Mouse (Mus musculus): ENCODE results near the gene Myh9. TPM values are rescaled to one million over a fixed set of nuclear protein-coding genes. Genes with fewer than 3 reads are reported as not detected.

Gene Myh9
- polyA plus RNA-seq, 1 experiment from 2014 or later = 77.1 TPM

GRCm38 (mm10) chr15:77823634-77824033 is 18.3 kb downstream of the Myh9 start:
- H3K9me3 ChIP-seq (ENCODE audit: control insufficient read depth, low read depth, low read length) = no peaks in the 10 kb centered on the region
- no peaks in the 10 kb centered on the region for H3K36me3 ChIP-seq (ENCODE audit: control insufficient read depth, insufficient read depth, low read length)
- H3K4me1 ChIP-seq (ENCODE audit: control insufficient read depth, insufficient read depth, low read length) = peaks cover 67% of the 10 kb centered on the region
- H3K9ac ChIP-seq (replicated peaks; ENCODE audit: low read depth, low read length) = no peak overlapping the region
- no peak overlapping the region for H3K4me3 ChIP-seq (ENCODE audit: low read depth, low read length)
- H3K4me2 ChIP-seq (replicated peaks; ENCODE audit: low read depth, low read length) = no peak overlapping the region
- WGBS = 54% methylated on average over 3 of the region's 3 CpGs
- H3K27ac ChIP-seq (ENCODE audit: low read length) = 0 out of 2 replicates have a peak overlapping the region, but pooled peaks have one; percentile 49
- no peak for ATAC-seq (ENCODE audit: insufficient number of reproducible peaks, insufficient read depth, low FRiP score, low read depth)
- H3K27me3 ChIP-seq (ENCODE audit: control insufficient read depth, insufficient read depth, low read length) = no peaks in the 10 kb centered on the region

GRCm38 (mm10) chr15:77823196-77823595 is 18.8 kb downstream of the Myh9 start:
- no peak for ATAC-seq (ENCODE audit: insufficient number of reproducible peaks, insufficient read depth, low FRiP score, low read depth)
- peaks cover 67% of the 10 kb centered on the region for H3K4me1 ChIP-seq (ENCODE audit: control insufficient read depth, insufficient read depth, low read length)
- no peak overlapping the region for H3K9ac ChIP-seq (replicated peaks; ENCODE audit: low read depth, low read length)
- no peaks in the 10 kb centered on the region for H3K9me3 ChIP-seq (ENCODE audit: control insufficient read depth, low read depth, low read length)
- no peak overlapping the region for H3K4me3 ChIP-seq (ENCODE audit: low read depth, low read length)
- H3K4me2 ChIP-seq (replicated peaks; ENCODE audit: low read depth, low read length) = no peak overlapping the region
- H3K27me3 ChIP-seq (ENCODE audit: control insufficient read depth, insufficient read depth, low read length) = no peaks in the 10 kb centered on the region
- peak overlapping the region; percentile 49; the same call in 1 of the 2 replicates for H3K27ac ChIP-seq (ENCODE audit: low read length)
- 54% methylated on average over 6 of the region's 6 CpGs for WGBS
- H3K36me3 ChIP-seq (ENCODE audit: control insufficient read depth, insufficient read depth, low read length) = no peaks in the 10 kb centered on the region

DNA sequence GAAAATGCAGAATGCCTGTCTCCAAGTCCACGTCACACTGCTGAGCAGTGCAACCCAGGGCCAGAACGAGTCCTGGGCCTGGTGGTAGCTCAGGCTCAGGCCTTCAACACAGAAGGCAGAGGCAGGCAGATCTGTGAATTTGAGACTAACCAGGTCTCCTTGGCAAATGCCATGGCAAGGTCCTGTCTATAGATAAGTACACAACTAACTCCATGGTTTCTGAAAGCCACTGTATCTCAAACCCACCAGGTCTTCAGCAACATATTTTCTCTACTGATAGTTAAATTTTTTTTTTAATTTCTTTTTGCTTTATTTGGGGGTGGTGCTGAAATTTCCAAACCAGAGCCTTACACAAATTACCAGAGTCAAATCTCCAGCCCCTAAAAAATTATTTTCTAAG is 19.3 kb downstream of the Myh9 start:
- WGBS = 58% methylated on average over 2 of the region's 2 CpGs
- Histone ChIP-seq H3K36me3 (ENCODE audit: control insufficient read depth, insufficient read depth, low read length) (no peaks in the 10 kb centered on the region), H3K9me3 (ENCODE audit: control insufficient read depth, low read depth, low read length) (no peaks in the 10 kb centered on the region), H3K27me3 (ENCODE audit: control insufficient read depth, insufficient read depth, low read length) (no peaks in the 10 kb centered on the region), H3K27ac (ENCODE audit: low read length) (peak overlapping the region; percentile 52), H3K4me1 (ENCODE audit: control insufficient read depth, insufficient read depth, low read length) (peaks cover 67% of the 10 kb centered on the region), H3K9ac (replicated peaks; ENCODE audit: low read depth, low read length) (no peak overlapping the region), H3K4me2 (replicated peaks; ENCODE audit: low read depth, low read length) (no peak overlapping the region), H3K4me3 (ENCODE audit: low read depth, low read length) (no peak overlapping the region)
- ATAC-seq (ENCODE audit: insufficient number of reproducible peaks, insufficient read depth, low FRiP score, low read depth) = no peak

DNA sequence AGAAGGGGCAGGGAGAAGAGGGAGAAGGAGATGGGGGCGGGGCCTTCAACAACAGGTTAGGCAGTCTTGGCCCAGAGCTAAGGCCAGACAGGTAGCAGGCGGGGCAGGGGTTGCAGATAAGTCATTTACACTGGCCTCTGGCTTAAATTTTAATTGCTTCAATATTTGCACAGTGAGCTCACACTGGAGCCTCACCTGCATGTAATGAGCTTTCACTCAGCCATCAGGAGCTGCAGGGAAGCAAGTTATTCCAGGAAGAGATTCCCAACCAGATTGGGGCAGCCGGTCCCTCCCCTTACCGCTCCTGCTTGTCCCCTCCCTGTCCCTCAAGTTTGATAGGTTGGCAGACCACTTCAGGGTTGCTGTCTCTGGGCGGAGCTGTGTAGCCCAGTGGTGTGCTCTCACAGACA is 19.9 kb downstream of the Myh9 start:
- 44% methylated on average over 5 of the region's 5 CpGs for WGBS
- Histone ChIP-seq H3K4me1 (ENCODE audit: control insufficient read depth, insufficient read depth, low read length) (peaks cover 66% of the 10 kb centered on the region), H3K27me3 (ENCODE audit: control insufficient read depth, insufficient read depth, low read length) (no peaks in the 10 kb centered on the region), H3K27ac (ENCODE audit: low read length) (peak overlapping the region; percentile 88), H3K9me3 (ENCODE audit: control insufficient read depth, low read depth, low read length) (no peaks in the 10 kb centered on the region), H3K4me3 (ENCODE audit: low read depth, low read length) (no peak overlapping the region), H3K4me2 (replicated peaks; ENCODE audit: low read depth, low read length) (peak overlapping the region; percentile 19; the same call in 1 of the 2 replicates), H3K36me3 (ENCODE audit: control insufficient read depth, insufficient read depth, low read length) (no peaks in the 10 kb centered on the region), H3K9ac (replicated peaks; ENCODE audit: low read depth, low read length) (no peak overlapping the region)
- ATAC-seq (ENCODE audit: insufficient number of reproducible peaks, insufficient read depth, low FRiP score, low read depth) = peak; percentile 88

GRCm38 (mm10) chr15:77821424-77821823 is 20.6 kb downstream of the Myh9 start:
- Histone ChIP-seq H3K36me3 (ENCODE audit: control insufficient read depth, insufficient read depth, low read length) (no peaks in the 10 kb centered on the region), H3K9ac (replicated peaks; ENCODE audit: low read depth, low read length) (no peak overlapping the region), H3K4me1 (ENCODE audit: control insufficient read depth, insufficient read depth, low read length) (peaks cover 69% of the 10 kb centered on the region), H3K4me2 (replicated peaks; ENCODE audit: low read depth, low read length) (peak overlapping the region; percentile 19), H3K4me3 (ENCODE audit: low read depth, low read length) (no peak overlapping the region), H3K27ac (ENCODE audit: low read length) (peak overlapping the region; percentile 88), H3K9me3 (ENCODE audit: control insufficient read depth, low read depth, low read length) (no peaks in the 10 kb centered on the region), H3K27me3 (ENCODE audit: control insufficient read depth, insufficient read depth, low read length) (no peaks in the 10 kb centered on the region)
- WGBS = 27% methylated on average over 7 of the region's 7 CpGs
- 0 out of 2 replicates have a peak, but pooled peaks have one; percentile 7 for ATAC-seq (ENCODE audit: insufficient number of reproducible peaks, insufficient read depth, low FRiP score, low read depth)

DNA sequence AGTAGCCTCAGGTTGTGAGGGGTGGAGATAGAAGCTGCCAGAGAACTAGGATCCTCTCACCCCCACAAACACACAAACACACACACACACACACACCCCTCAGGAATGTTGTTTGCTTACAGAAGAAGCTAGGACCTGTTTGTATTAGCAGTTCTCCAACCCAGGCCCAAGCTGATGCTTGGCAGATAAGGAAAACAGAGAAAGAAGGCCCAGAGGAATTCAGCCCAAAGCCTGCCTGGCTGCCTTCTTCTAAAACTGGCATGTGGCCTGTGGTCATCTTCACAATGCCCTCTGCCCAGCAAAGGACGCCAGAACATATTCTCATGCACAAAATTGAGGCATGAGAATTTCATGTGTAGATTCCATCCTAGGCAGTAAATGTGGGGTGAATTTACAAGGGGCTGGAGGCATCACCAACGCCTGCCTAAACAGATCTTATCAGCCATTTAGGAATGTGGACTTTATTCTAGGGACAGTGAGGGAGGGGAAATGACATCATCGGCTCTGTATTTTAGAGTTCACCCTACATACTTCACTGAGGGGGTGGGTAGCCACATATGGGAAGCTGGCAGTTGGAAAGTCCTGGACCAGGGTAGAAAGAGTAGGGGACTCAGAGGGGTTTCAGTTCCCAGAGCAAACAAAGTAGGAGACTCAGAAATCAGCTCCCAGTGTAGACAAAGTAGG is 21.4 kb downstream of the Myh9 start:
- H3K9me3 ChIP-seq (ENCODE audit: control insufficient read depth, low read depth, low read length) = no peaks in the 10 kb centered on the region
- WGBS = 16% methylated on average over 3 of the region's 3 CpGs
- H3K9ac ChIP-seq (replicated peaks; ENCODE audit: low read depth, low read length) = no peak overlapping the region
- 0 out of 2 replicates have a peak overlapping the region, but pooled peaks have one; percentile 6 for H3K4me2 ChIP-seq (replicated peaks; ENCODE audit: low read depth, low read length)
- H3K36me3 ChIP-seq (ENCODE audit: control insufficient read depth, insufficient read depth, low read length) = no peaks in the 10 kb centered on the region
- H3K27ac ChIP-seq (ENCODE audit: low read length) = peak overlapping the region; percentile 88; the same call in 1 of the 2 replicates
- no peak overlapping the region for H3K4me3 ChIP-seq (ENCODE audit: low read depth, low read length)
- ATAC-seq (ENCODE audit: insufficient number of reproducible peaks, insufficient read depth, low FRiP score, low read depth) = no peak
- no peaks in the 10 kb centered on the region for H3K27me3 ChIP-seq (ENCODE audit: control insufficient read depth, insufficient read depth, low read length)
- H3K4me1 ChIP-seq (ENCODE audit: control insufficient read depth, insufficient read depth, low read length) = peaks cover 77% of the 10 kb centered on the region

DNA sequence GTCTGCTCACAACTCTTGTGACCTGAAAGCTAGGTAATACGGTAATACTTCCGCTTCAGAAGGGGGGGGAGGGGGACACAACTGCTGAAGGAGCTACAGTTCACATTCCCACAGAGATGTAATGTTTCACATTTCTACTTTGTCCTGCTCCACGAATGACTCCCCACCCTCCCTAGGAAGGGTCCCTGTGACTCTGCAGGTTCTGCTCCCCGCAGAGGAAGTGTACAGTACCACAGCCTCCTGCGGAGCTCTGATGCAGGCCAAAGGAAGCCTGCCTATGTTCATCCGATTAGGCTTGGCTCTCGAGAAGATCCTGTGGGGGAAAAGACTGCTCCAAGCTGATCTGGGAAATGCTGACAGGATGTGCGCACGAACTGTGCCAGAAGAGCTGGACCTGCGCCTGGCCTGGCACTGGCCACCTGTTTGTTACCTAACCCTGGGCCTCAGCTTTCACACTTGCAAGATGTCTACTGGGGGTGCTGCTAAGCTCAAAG is 22.0 kb downstream of the Myh9 start:
- Histone ChIP-seq H3K36me3 (ENCODE audit: control insufficient read depth, insufficient read depth, low read length) (no peaks in the 10 kb centered on the region), H3K27me3 (ENCODE audit: control insufficient read depth, insufficient read depth, low read length) (no peaks in the 10 kb centered on the region), H3K27ac (ENCODE audit: low read length) (peak overlapping the region; percentile 88; the same call in 1 of the 2 replicates), H3K4me1 (ENCODE audit: control insufficient read depth, insufficient read depth, low read length) (peaks cover 81% of the 10 kb centered on the region), H3K9me3 (ENCODE audit: control insufficient read depth, low read depth, low read length) (no peaks in the 10 kb centered on the region), H3K4me2 (replicated peaks; ENCODE audit: low read depth, low read length) (no peak overlapping the region), H3K9ac (replicated peaks; ENCODE audit: low read depth, low read length) (no peak overlapping the region), H3K4me3 (ENCODE audit: low read depth, low read length) (no peak overlapping the region)
- ATAC-seq (ENCODE audit: insufficient number of reproducible peaks, insufficient read depth, low FRiP score, low read depth) = no peak
- 65% methylated on average over 10 of the region's 10 CpGs for WGBS

DNA sequence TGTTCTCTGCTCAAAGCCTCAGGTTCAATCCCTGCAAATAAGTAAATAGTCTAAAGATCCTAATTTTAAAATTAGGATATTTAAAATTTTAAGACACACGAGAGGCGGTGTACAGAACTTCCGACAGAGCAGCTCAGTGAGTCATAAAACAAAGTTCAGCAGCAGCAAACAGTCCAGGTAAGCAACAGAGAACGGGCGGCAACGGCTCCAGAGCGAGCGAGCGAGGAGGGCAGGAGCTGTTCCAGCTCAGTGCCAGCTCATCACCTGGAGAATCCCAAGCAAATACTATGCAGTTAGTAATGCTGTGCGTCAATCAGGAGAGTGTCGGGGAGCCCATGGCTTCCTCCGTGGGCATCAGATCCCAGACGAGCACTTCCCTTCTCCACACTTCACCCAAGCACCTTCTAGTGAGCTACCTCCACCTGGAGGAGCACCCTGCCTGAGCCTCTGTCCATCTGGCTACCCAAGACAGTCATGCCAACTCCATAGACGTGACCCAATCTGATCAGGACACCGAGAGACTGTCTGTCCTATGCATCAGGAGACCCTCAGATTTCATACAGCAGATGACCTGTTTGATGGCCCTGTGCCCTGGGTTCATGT is 23.3 kb downstream of the Myh9 start:
- WGBS = 69% methylated on average over 15 of the region's 15 CpGs
- Histone ChIP-seq H3K4me3 (ENCODE audit: low read depth, low read length) (no peak overlapping the region), H3K4me1 (ENCODE audit: control insufficient read depth, insufficient read depth, low read length) (peaks cover 84% of the 10 kb centered on the region), H3K27me3 (ENCODE audit: control insufficient read depth, insufficient read depth, low read length) (no peaks in the 10 kb centered on the region), H3K27ac (ENCODE audit: low read length) (peak overlapping the region; percentile 22; the same call in 1 of the 2 replicates), H3K36me3 (ENCODE audit: control insufficient read depth, insufficient read depth, low read length) (0 out of 2 replicates have a peak, but pooled peaks cover 2% of the 10 kb centered on the region), H3K4me2 (replicated peaks; ENCODE audit: low read depth, low read length) (no peak overlapping the region), H3K9ac (replicated peaks; ENCODE audit: low read depth, low read length) (no peak overlapping the region), H3K9me3 (ENCODE audit: control insufficient read depth, low read depth, low read length) (no peaks in the 10 kb centered on the region)
- no peak for ATAC-seq (ENCODE audit: insufficient number of reproducible peaks, insufficient read depth, low FRiP score, low read depth)
